ENCODE assay signal across 17 mouse cellular contexts in the genomic region with DNA sequence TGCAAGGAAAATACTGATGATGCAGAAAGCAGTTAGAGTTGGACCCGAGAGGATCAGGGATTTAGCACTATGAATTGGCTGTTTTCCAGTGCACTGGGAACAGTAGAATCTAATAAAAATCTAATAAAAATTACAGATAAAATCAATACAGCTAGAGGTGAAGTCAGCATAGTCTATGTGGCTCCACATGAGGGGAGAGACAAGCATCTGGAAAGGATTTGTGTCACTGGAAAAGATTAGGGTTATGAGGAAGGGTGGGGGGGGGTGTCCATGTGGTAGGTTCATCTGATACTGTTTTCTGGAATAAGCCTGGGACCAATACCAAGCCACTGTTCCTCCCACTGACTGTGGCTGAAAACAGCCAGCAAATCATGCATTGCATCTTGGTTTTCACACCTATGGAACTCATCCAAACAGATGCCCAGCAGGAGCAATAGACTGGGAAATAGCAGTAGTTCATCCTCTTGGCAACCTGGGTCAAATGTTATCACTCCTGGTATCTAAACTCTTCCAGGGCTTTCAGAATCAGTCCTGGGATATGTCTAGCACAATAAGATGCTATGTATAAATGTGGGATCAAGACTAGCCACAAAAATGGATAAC.
A peak's percentile ranks its signal among the peaks of the same experiment; 100 is the strongest.
DNase-seq lines count a peak whose midpoint lies in the region; ATAC-seq and TF ChIP-seq lines count a peak whose summit lies in the region.
"Had no signal": no experiment of that assay in that cellular context is flagged by ENCODE, and none has a peak within 500 bp of the region (broad histone marks: within the 10 kb centered on the region; RNA-seq: fewer than 3 reads in every experiment).

No protein-coding gene starts in this region.

- no peak overlapping the region for H3K4me3 ChIP-seq in forebrain, embryonic 14.5 days (ENCODE audit: low read depth, low read length)
- no peak overlapping the region for H3K4me3 ChIP-seq in forebrain, embryonic 16.5 days (replicated peaks; ENCODE audit: low read length)
- H3K4me3 ChIP-seq in midbrain, postnatal 0 days (ENCODE audit: low read depth, low read length) = no peak overlapping the region
- no peak overlapping the region for H3K4me3 ChIP-seq in midbrain, embryonic 16.5 days (ENCODE audit: low read depth, low read length)
- no peak overlapping the region for H3K4me3 ChIP-seq in embryonic facial prominence, embryonic 11.5 days (ENCODE audit: low read depth, low read length)
- H3K4me3 ChIP-seq: heart, embryonic 13.5 days; hindbrain, embryonic 15.5 days; midbrain, embryonic 10.5 days had no signal

- no peak overlapping the region for H3K9ac ChIP-seq in forebrain, embryonic 14.5 days (ENCODE audit: low read length)
- H3K9ac ChIP-seq in forebrain, embryonic 16.5 days (replicated peaks; ENCODE audit: low read depth, low read length) = no peak overlapping the region
- no peak overlapping the region for H3K9ac ChIP-seq in midbrain, postnatal 0 days (replicated peaks; ENCODE audit: low read length, poor library complexity, severe bottlenecking)
- no peak overlapping the region for H3K9ac ChIP-seq in midbrain, embryonic 16.5 days (ENCODE audit: low read depth, low read length)
- no peak overlapping the region for H3K9ac ChIP-seq in embryonic facial prominence, embryonic 11.5 days (replicated peaks; ENCODE audit: low read length)
- H3K9ac ChIP-seq: heart, embryonic 13.5 days; hindbrain, embryonic 15.5 days had no signal

- no peak for TF ChIP-seq CTCF in midbrain, postnatal 0 days (IDR thresholded peaks at IDR 0.05)

- no peaks in the 10 kb centered on the region for H3K9me3 ChIP-seq in forebrain, embryonic 14.5 days (replicated peaks; ENCODE audit: control insufficient read depth, low read length)
- no peaks in the 10 kb centered on the region for H3K9me3 ChIP-seq in forebrain, embryonic 16.5 days (ENCODE audit: control insufficient read depth, low read length)
- no peaks in the 10 kb centered on the region for H3K9me3 ChIP-seq in midbrain, postnatal 0 days (ENCODE audit: low read length)
- H3K9me3 ChIP-seq in midbrain, embryonic 16.5 days (replicated peaks; ENCODE audit: control insufficient read depth, low read length, poor library complexity, severe bottlenecking) = no peaks in the 10 kb centered on the region
- no peaks in the 10 kb centered on the region for H3K9me3 ChIP-seq in embryonic facial prominence, embryonic 11.5 days (replicated peaks; ENCODE audit: control insufficient read depth, low read length)
- H3K9me3 ChIP-seq: heart, embryonic 13.5 days; hindbrain, embryonic 15.5 days; midbrain, embryonic 10.5 days had no signal

- peak; percentile 28 for DNase-seq in forebrain, embryonic 14.5 days (ENCODE audit: low spot score)
- peak; percentile 22 for DNase-seq in midbrain, postnatal 0 days (ENCODE audit: low spot score)
- DNase-seq in embryonic facial prominence, embryonic 11.5 days (ENCODE audit: low spot score) = peak; percentile 79
- peak; percentile 34 for DNase-seq in retina, postnatal 1 day
- DNase-seq in layer of hippocampus, postnatal 25 days (ENCODE audit: extremely low spot score in 1 of 2, low spot score in 1 of 2) = no peak
- DNase-seq in spleen, postnatal 4 days (ENCODE audit: low spot score in 2 of 2) = no peak
- DNase-seq: adrenal gland, postnatal 10 days; B cell, adult 2 months; gastrocnemius, postnatal 10 days; kidney, adult 9 months; right cerebral cortex, postnatal 4 days; thymus, postnatal 36 days had no signal

- no peak overlapping the region for H3K4me2 ChIP-seq in forebrain, embryonic 14.5 days (ENCODE audit: low read length)
- H3K4me2 ChIP-seq in forebrain, embryonic 16.5 days (ENCODE audit: low read length) = no peak overlapping the region
- no peak overlapping the region for H3K4me2 ChIP-seq in midbrain, postnatal 0 days (ENCODE audit: low read depth, low read length, poor library complexity, severe bottlenecking)
- no peak overlapping the region for H3K4me2 ChIP-seq in midbrain, embryonic 16.5 days (ENCODE audit: low read length)
- H3K4me2 ChIP-seq in embryonic facial prominence, embryonic 11.5 days (ENCODE audit: low read depth, low read length) = no peak overlapping the region
- H3K4me2 ChIP-seq: heart, embryonic 13.5 days; hindbrain, embryonic 15.5 days had no signal

- H3K4me1 ChIP-seq in forebrain, embryonic 14.5 days (ENCODE audit: control insufficient read depth, insufficient read depth, low read length) = no peaks in the 10 kb centered on the region
- no peaks in the 10 kb centered on the region for H3K4me1 ChIP-seq in forebrain, embryonic 16.5 days (replicated peaks; ENCODE audit: control insufficient read depth, insufficient read depth, low read length)
- no peaks in the 10 kb centered on the region for H3K4me1 ChIP-seq in midbrain, postnatal 0 days (ENCODE audit: insufficient read depth, low read length)
- H3K4me1 ChIP-seq in midbrain, embryonic 16.5 days (ENCODE audit: control insufficient read depth, insufficient read depth, low read length) = no peaks in the 10 kb centered on the region
- no peaks in the 10 kb centered on the region for H3K4me1 ChIP-seq in embryonic facial prominence, embryonic 11.5 days (ENCODE audit: control insufficient read depth, insufficient read depth, low read length)
- H3K4me1 ChIP-seq: hindbrain, embryonic 15.5 days; midbrain, embryonic 10.5 days had no signal

- ATAC-seq in forebrain, embryonic 14.5 days = no peak
- ATAC-seq in forebrain, embryonic 16.5 days = no peak
- ATAC-seq in midbrain, postnatal 0 days (ENCODE audit: low FRiP score) = no peak
- ATAC-seq in midbrain, embryonic 16.5 days = no peak
- ATAC-seq in embryonic facial prominence, embryonic 11.5 days (replicated peaks; ENCODE audit: insufficient number of reproducible peaks, low FRiP score, low TSS enrichment, low read depth) = peak; percentile 72

- 70% methylated on average over 1 of the region's 1 CpGs for WGBS in forebrain, embryonic 14.5 days
- 42% methylated on average over 1 of the region's 1 CpGs for WGBS in forebrain, embryonic 16.5 days
- 54% methylated on average over 1 of the region's 1 CpGs for WGBS in midbrain, postnatal 0 days
- 54% methylated on average over 1 of the region's 1 CpGs for WGBS in midbrain, embryonic 16.5 days
- 34% methylated on average over 1 of the region's 1 CpGs for WGBS in embryonic facial prominence, embryonic 11.5 days

- H3K27me3 ChIP-seq in forebrain, embryonic 14.5 days (replicated peaks; ENCODE audit: control insufficient read depth, insufficient read depth, low read length) = no peaks in the 10 kb centered on the region
- no peaks in the 10 kb centered on the region for H3K27me3 ChIP-seq in forebrain, embryonic 16.5 days (replicated peaks; ENCODE audit: control insufficient read depth, insufficient read depth, low read length)
- no peaks in the 10 kb centered on the region for H3K27me3 ChIP-seq in midbrain, postnatal 0 days (ENCODE audit: insufficient read depth, low read length)
- no peaks in the 10 kb centered on the region for H3K27me3 ChIP-seq in midbrain, embryonic 16.5 days (ENCODE audit: control insufficient read depth, insufficient read depth, low read depth, low read length)
- no peaks in the 10 kb centered on the region for H3K27me3 ChIP-seq in embryonic facial prominence, embryonic 11.5 days (ENCODE audit: control insufficient read depth, insufficient read depth, low read length)
- H3K27me3 ChIP-seq: heart, embryonic 13.5 days; hindbrain, embryonic 15.5 days had no signal

- H3K36me3 ChIP-seq in forebrain, embryonic 14.5 days (ENCODE audit: control insufficient read depth, insufficient read depth, low read length) = no peaks in the 10 kb centered on the region
- H3K36me3 ChIP-seq in forebrain, embryonic 16.5 days (ENCODE audit: control insufficient read depth, insufficient read depth) = no peaks in the 10 kb centered on the region
- no peaks in the 10 kb centered on the region for H3K36me3 ChIP-seq in midbrain, postnatal 0 days (ENCODE audit: insufficient read depth, low read length)
- no peaks in the 10 kb centered on the region for H3K36me3 ChIP-seq in midbrain, embryonic 16.5 days (ENCODE audit: control insufficient read depth, insufficient read depth, low read length)
- no peaks in the 10 kb centered on the region for H3K36me3 ChIP-seq in embryonic facial prominence, embryonic 11.5 days (replicated peaks; ENCODE audit: control insufficient read depth, insufficient read depth, low read depth, low read length)
- H3K36me3 ChIP-seq: heart, embryonic 13.5 days; hindbrain, embryonic 15.5 days; midbrain, embryonic 10.5 days had no signal

- no peak overlapping the region for H3K27ac ChIP-seq in forebrain, embryonic 14.5 days (ENCODE audit: low read depth, low read length)
- H3K27ac ChIP-seq in forebrain, embryonic 16.5 days (ENCODE audit: low read length) = no peak overlapping the region
- H3K27ac ChIP-seq in midbrain, postnatal 0 days (ENCODE audit: low read depth, low read length) = no peak overlapping the region
- H3K27ac ChIP-seq in midbrain, embryonic 16.5 days (ENCODE audit: low read length) = no peak overlapping the region
- H3K27ac ChIP-seq in embryonic facial prominence, embryonic 11.5 days (replicated peaks; ENCODE audit: low read depth, low read length) = no peak overlapping the region
- H3K27ac ChIP-seq: heart, embryonic 13.5 days; hindbrain, embryonic 15.5 days; midbrain, embryonic 10.5 days had no signal

Comparison
In these comparisons a context has a peak if more than half of its experiments do, and no peak if none do; other contexts are left out.
1. DNase-seq: peak in forebrain, embryonic 14.5 days (single experiment), midbrain, postnatal 0 days (single experiment), embryonic facial prominence, embryonic 11.5 days (single experiment) and retina, postnatal 1 day (single experiment); none in layer of hippocampus, postnatal 25 days (0 of 2) and spleen, postnatal 4 days (0 of 2).